Mouse (Mus musculus): ENCODE results near the gene Pigs.

- TF ChIP-seq CTCF (IDR thresholded peaks at IDR 0.05; ENCODE audit: borderline replicate concordance, insufficient read depth, low read depth, low read length): no peak
- no peak for TF ChIP-seq POLR2A (IDR thresholded peaks at IDR 0.05; ENCODE audit: borderline replicate concordance, insufficient read depth, low read length)
Observed at GRCm38 (mm10) chr11:78371711-78372110, 43.5 kb downstream of the Pigs start.
